11 mouse cellular contexts compared by ENCODE assay signal in the genomic region with DNA sequence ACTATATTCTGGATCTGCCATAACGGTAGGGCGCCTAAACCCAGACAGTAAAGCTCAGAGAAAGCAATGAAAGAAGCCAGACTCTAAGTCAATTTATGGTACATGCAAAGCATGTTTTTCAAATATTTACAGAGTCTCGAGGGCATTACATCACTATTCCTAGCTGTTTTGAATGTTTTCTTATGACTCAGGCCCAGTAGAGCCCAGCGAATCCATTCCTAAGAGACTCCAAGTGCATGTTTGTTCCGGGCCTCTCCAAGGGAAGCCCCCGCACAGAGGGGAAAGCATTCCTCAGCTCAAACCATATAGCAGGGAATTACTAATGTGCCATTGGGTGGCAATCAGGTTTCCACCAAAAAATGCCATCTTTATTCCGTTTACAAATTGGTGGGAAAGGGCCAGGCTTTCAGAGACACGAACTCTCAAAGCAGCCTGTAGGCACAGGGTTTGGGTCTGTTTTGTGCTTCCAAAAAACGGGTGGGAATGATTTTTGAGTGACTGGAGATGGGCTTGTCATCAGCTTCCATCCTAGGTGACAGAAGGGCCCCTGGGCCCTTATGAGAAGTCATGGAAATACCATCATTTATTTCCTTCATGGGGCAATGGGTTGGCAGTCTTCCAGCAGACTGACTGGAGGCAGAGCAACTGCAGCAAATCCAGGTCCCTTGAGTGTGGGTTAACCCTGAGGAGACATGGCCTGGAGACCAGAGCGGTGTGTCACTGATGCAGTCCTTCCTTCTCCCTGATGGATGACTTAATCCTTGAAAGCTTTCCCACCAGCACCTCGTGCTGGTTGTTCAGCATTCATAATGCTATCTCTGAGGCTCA.
DNase-seq lines count a peak whose midpoint lies in the region; ATAC-seq and TF ChIP-seq lines count a peak whose summit lies in the region.
"Had no signal": no experiment of that assay in that cellular context is flagged by ENCODE, and none has a peak within 500 bp of the region (broad histone marks: within the 10 kb centered on the region; RNA-seq: fewer than 3 reads in every experiment).

No protein-coding gene starts in this region.

- WGBS in heart, embryonic 12.5 days, result 64% methylated on average over 11 of the region's 11 CpGs
- 37% methylated on average over 11 of the region's 11 CpGs for WGBS in stomach, postnatal 0 days
- WGBS in hindbrain, postnatal 0 days, result 75% methylated on average over 11 of the region's 11 CpGs

- no peak for TF ChIP-seq EP300 in stomach, postnatal 0 days (optimal IDR thresholded peaks at IDR 0.05)

- H3K4me3 ChIP-seq in heart, embryonic 12.5 days, result no peak overlapping the region
- no peak overlapping the region for H3K4me3 ChIP-seq in stomach, postnatal 0 days (ENCODE audit: low read depth, low read length)
- no peak overlapping the region for H3K4me3 ChIP-seq in hindbrain, postnatal 0 days (ENCODE audit: low read length)
- H3K4me3 ChIP-seq: embryonic facial prominence, embryonic 12.5 days; left cerebral cortex, adult 2 months had no signal

- TF ChIP-seq CTCF in stomach, postnatal 0 days (IDR thresholded peaks at IDR 0.05; ENCODE audit: low read depth), result no peak
- TF ChIP-seq CTCF in hindbrain, postnatal 0 days (IDR thresholded peaks at IDR 0.05; ENCODE audit: low read depth), result no peak

- ATAC-seq in heart, embryonic 12.5 days (ENCODE audit: insufficient number of reproducible peaks, low FRiP score), result no peak
- ATAC-seq in stomach, postnatal 0 days (ENCODE audit: low FRiP score, low TSS enrichment), result peak; percentile 51; the same call in 1 of the 2 replicates
- no peak for ATAC-seq in hindbrain, postnatal 0 days

- H3K9ac ChIP-seq in heart, embryonic 12.5 days, result no peak overlapping the region
- no peak overlapping the region for H3K9ac ChIP-seq in stomach, postnatal 0 days (ENCODE audit: low read length)
- no peak overlapping the region for H3K9ac ChIP-seq in hindbrain, postnatal 0 days (replicated peaks; ENCODE audit: low read length)
- H3K9ac ChIP-seq: embryonic facial prominence, embryonic 12.5 days had no signal

- no peak overlapping the region for H3K27ac ChIP-seq in heart, embryonic 12.5 days (ENCODE audit: poor library complexity, severe bottlenecking)
- 0 out of 2 replicates have a peak overlapping the region, but pooled peaks have one; percentile 30 for H3K27ac ChIP-seq in stomach, postnatal 0 days (replicated peaks)
- H3K27ac ChIP-seq in hindbrain, postnatal 0 days, result no peak overlapping the region
- H3K27ac ChIP-seq: embryonic facial prominence, embryonic 12.5 days; left cerebral cortex, adult 2 months had no signal

- H3K36me3 ChIP-seq in heart, embryonic 12.5 days, result no peaks in the 10 kb centered on the region
- H3K36me3 ChIP-seq in stomach, postnatal 0 days (ENCODE audit: control insufficient read depth, insufficient read depth, low read length), result no peaks in the 10 kb centered on the region
- H3K36me3 ChIP-seq in hindbrain, postnatal 0 days (ENCODE audit: insufficient read depth, low read length), result no peaks in the 10 kb centered on the region
- H3K36me3 ChIP-seq: embryonic facial prominence, embryonic 12.5 days had no signal

- H3K4me1 ChIP-seq in heart, embryonic 12.5 days (replicated peaks), result peaks cover 14% of the 10 kb centered on the region
- H3K4me1 ChIP-seq in stomach, postnatal 0 days (replicated peaks; ENCODE audit: control insufficient read depth, insufficient read depth), result no peaks in the 10 kb centered on the region
- no peaks in the 10 kb centered on the region for H3K4me1 ChIP-seq in hindbrain, postnatal 0 days (ENCODE audit: insufficient read depth, low read length)

- no peaks in the 10 kb centered on the region for H3K9me3 ChIP-seq in heart, embryonic 12.5 days (replicated peaks)
- no peaks in the 10 kb centered on the region for H3K9me3 ChIP-seq in stomach, postnatal 0 days (ENCODE audit: control insufficient read depth, low read length)
- H3K9me3 ChIP-seq in hindbrain, postnatal 0 days (ENCODE audit: low read length), result no peaks in the 10 kb centered on the region
- H3K9me3 ChIP-seq: embryonic facial prominence, embryonic 12.5 days had no signal

- peak; percentile 96 for DNase-seq in heart, adult 11 months
- peak; percentile 11 for DNase-seq in urinary bladder, postnatal 14 days (ENCODE audit: low spot score)
- DNase-seq in urinary bladder, postnatal 25 days (ENCODE audit: low spot score), result no peak
- peak; percentile 60 for DNase-seq in kidney, postnatal 10 days
- no peak for DNase-seq in stomach, postnatal 0 days (ENCODE audit: low spot score)
- no peak for DNase-seq in frontal cortex, postnatal 14 days (ENCODE audit: low spot score in 2 of 2)
- DNase-seq in hindbrain, postnatal 0 days (ENCODE audit: low spot score), result no peak
- DNase-seq: right cerebral cortex, postnatal 4 days had no signal

- no peak overlapping the region for H3K4me2 ChIP-seq in heart, embryonic 12.5 days
- H3K4me2 ChIP-seq in stomach, postnatal 0 days (replicated peaks; ENCODE audit: low read depth), result no peak overlapping the region
- H3K4me2 ChIP-seq in hindbrain, postnatal 0 days (ENCODE audit: low read depth, low read length), result no peak overlapping the region
- H3K4me2 ChIP-seq: embryonic facial prominence, embryonic 12.5 days had no signal

- H3K27me3 ChIP-seq in heart, embryonic 12.5 days (replicated peaks), result 0 out of 2 replicates have a peak, but pooled peaks cover under 1% of the 10 kb centered on the region
- H3K27me3 ChIP-seq in stomach, postnatal 0 days (ENCODE audit: control insufficient read depth, insufficient read depth, low read length), result no peaks in the 10 kb centered on the region
- no peaks in the 10 kb centered on the region for H3K27me3 ChIP-seq in hindbrain, postnatal 0 days (ENCODE audit: insufficient read depth, low read length)
- H3K27me3 ChIP-seq: embryonic facial prominence, embryonic 12.5 days had no signal

Comparison
In these comparisons a context has a peak if more than half of its experiments do, and no peak if none do; other contexts are left out.
1. DNase-seq: peak in heart, adult 11 months (single experiment), urinary bladder, postnatal 14 days (single experiment) and kidney, postnatal 10 days (single experiment); none in urinary bladder, postnatal 25 days (single experiment), stomach, postnatal 0 days (single experiment), frontal cortex, postnatal 14 days (0 of 2) and hindbrain, postnatal 0 days (single experiment).